Mouse (Mus musculus): ENCODE measurements around the gene Defb46. TPM values are rescaled to one million over a fixed set of nuclear protein-coding genes. Genes with fewer than 3 reads are reported as not detected.

Gene Defb46
- polyA plus RNA-seq (2017; shearing (Covaris generic)), result not detected

DNA sequence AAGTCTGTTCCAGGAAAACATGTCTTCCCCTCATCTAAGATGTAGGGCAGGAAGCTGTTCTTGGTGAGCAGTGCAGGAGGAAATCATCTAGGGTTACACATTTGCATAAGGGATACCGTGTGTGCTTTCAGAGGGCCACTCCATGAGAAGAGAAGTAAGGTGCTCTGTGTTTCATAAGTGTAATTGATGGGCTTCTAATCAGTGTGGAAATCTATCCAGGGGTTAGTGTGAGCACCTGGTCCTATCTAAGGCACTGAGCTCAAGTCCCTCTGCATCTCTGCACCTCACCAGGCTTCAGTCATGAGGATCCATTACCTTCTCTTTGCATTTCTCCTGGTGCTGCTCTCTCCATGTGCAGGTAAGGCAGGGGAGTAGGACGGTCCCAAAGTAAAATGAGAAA is at the start of gene Defb46:
TSS of gene Defb46 (plus strand) at position 301 of the 400 bp plus-strand sequence.

GRCm38 (mm10) chr8:19225161-19225560 is 14.6 kb upstream of the Defb46 start, which contains the start of gene Defb6:
Defb6 (plus strand) TSS chr8:19225478.

DNA sequence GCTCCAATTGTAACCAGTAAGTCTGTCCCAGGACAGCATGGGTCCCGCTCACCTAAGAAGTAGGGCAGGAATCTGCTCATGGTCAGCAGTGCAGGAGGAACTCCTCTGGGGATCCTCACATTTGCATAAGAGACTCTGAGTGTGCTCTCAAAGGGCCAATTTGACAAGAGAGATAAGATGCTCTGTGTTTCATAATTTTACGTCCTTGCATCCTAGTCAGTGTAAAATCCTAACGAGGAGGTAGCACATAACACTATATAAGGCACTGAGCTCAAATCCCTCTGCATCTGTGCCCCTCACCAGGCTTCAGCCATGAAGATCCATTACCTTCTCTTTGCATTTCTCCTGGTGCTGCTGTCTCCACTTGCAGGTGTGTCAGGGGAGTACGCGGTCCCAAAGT is 7.6 kb downstream of the Defb46 start, which contains the start of gene Defb5:
TSS of gene Defb5 (plus strand) at position 301 of the 400 bp plus-strand sequence.

Other genes starting within 250 kb of the Defb46 start
- not detected for gene Defb37, start 248.9 kb upstream of the Defb46 start, polyA plus RNA-seq (2017; shearing (Covaris generic))
- not detected for gene Defb38, start 213.3 kb upstream of the Defb46 start, polyA plus RNA-seq (2017; shearing (Covaris generic))
- gene Defb39, start 175.1 kb upstream of the Defb46 start, polyA plus RNA-seq (2017; shearing (Covaris generic)), result not detected
- not detected for gene Defb12, start 125.1 kb upstream of the Defb46 start, polyA plus RNA-seq (2017; shearing (Covaris generic))
- not detected for gene Defb34, start 116.2 kb upstream of the Defb46 start, polyA plus RNA-seq (2017; shearing (Covaris generic))
- not detected for gene Gm45826, start 99.1 kb upstream of the Defb46 start, polyA plus RNA-seq (2017; shearing (Covaris generic))
- not detected for gene Defb14, start 45.6 kb upstream of the Defb46 start, polyA plus RNA-seq (2017; shearing (Covaris generic))
- gene Defb4, start 41.2 kb upstream of the Defb46 start, polyA plus RNA-seq (2017; shearing (Covaris generic)), result not detected
- gene Defb6, start 14.4 kb upstream of the Defb46 start, polyA plus RNA-seq (2017; shearing (Covaris generic)), result not detected
- gene Defb5, start 7.7 kb downstream of the Defb46 start, polyA plus RNA-seq (2017; shearing (Covaris generic)), result not detected
- gene Defb3, start 53.4 kb downstream of the Defb46 start, polyA plus RNA-seq (2017; shearing (Covaris generic)), result not detected
- not detected for gene Defb8, start 207.7 kb downstream of the Defb46 start, polyA plus RNA-seq (2017; shearing (Covaris generic))